Mouse (Mus musculus): Measurements from ENCODE around the gene Notch1.
A peak's percentile ranks its signal among the peaks of the same experiment; 100 is the strongest.

GRCm38 (mm10) chr2:26547481-26547880 is 31.0 kb upstream of the Notch1 start:
- TF ChIP-seq CTCF (IDR thresholded peaks at IDR 0.05; ENCODE audit: low read depth, low read length) (peak; percentile 40), POLR2A (IDR thresholded peaks at IDR 0.05; ENCODE audit: extremely low read depth, insufficient read depth, low read length) (no peak)
